Mouse (Mus musculus): Measurements from ENCODE around the gene Tecpr2. TPM values are rescaled to one million over a fixed set of nuclear protein-coding genes. Genes with fewer than 3 reads are reported as not detected.

Tecpr2 gene
- polyA plus RNA-seq, 1 experiment from 2014 or later = 2.3 TPM

- H3K36me3 ChIP-seq (ENCODE audit: control insufficient read depth, insufficient read depth, low read length) = no peaks in the 10 kb centered on the region
- peaks cover 10% of the 10 kb centered on the region for H3K9me3 ChIP-seq (ENCODE audit: control insufficient read depth, low read length)
- no peak overlapping the region for H3K9ac ChIP-seq (ENCODE audit: low read length)
- H3K4me3 ChIP-seq (ENCODE audit: control insufficient read depth in 1 of 2, insufficient read depth in 1 of 2, low read depth in 1 of 2, low read length in 2 of 2) = no peak overlapping the region
- no peaks in the 10 kb centered on the region for H3K27me3 ChIP-seq (ENCODE audit: control insufficient read depth, insufficient read depth, low read length)
- WGBS = 95% methylated on average over 11 of the region's 11 CpGs
- H3K4me1 ChIP-seq (ENCODE audit: control insufficient read depth in 2 of 2, insufficient read depth in 2 of 2, low read length in 2 of 2) = no peaks in the 10 kb centered on the region
- no peak overlapping the region for H3K4me2 ChIP-seq (ENCODE audit: low read length)
- H3K27ac ChIP-seq (replicated peaks in 1 of 2; ENCODE audit: control insufficient read depth in 1 of 2, insufficient read depth in 1 of 2, low read depth in 2 of 2, low read length in 2 of 2) = no peak overlapping the region
- ATAC-seq (ENCODE audit: insufficient number of reproducible peaks, insufficient read depth, low FRiP score, low read depth) = no peak
Observed at GRCm38 (mm10) chr12:110998092-110998491, 109.0 kb downstream of the Tecpr2 start.

GRCm38 (mm10) chr12:110999820-111000219 lies 110.8 kb downstream of the Tecpr2 start:
- H3K9ac ChIP-seq (ENCODE audit: low read length) = no peak overlapping the region
- no peak overlapping the region for H3K27ac ChIP-seq (replicated peaks in 1 of 2; ENCODE audit: control insufficient read depth in 1 of 2, insufficient read depth in 1 of 2, low read depth in 2 of 2, low read length in 2 of 2)
- no peak overlapping the region for H3K4me2 ChIP-seq (ENCODE audit: low read length)
- no peaks in the 10 kb centered on the region for H3K27me3 ChIP-seq (ENCODE audit: control insufficient read depth, insufficient read depth, low read length)
- no peaks in the 10 kb centered on the region for H3K36me3 ChIP-seq (ENCODE audit: control insufficient read depth, insufficient read depth, low read length)
- no peak for ATAC-seq (ENCODE audit: insufficient number of reproducible peaks, insufficient read depth, low FRiP score, low read depth)
- no peaks in the 10 kb centered on the region for H3K4me1 ChIP-seq (ENCODE audit: control insufficient read depth in 2 of 2, insufficient read depth in 2 of 2, low read length in 2 of 2)
- peaks cover 10% of the 10 kb centered on the region for H3K9me3 ChIP-seq (ENCODE audit: control insufficient read depth, low read length)
- H3K4me3 ChIP-seq (ENCODE audit: control insufficient read depth in 1 of 2, insufficient read depth in 1 of 2, low read depth in 1 of 2, low read length in 2 of 2) = no peak overlapping the region
- 33% methylated on average over 1 of the region's 2 CpGs for WGBS

- H3K9me3 ChIP-seq (ENCODE audit: control insufficient read depth, low read length) = peaks cover 10% of the 10 kb centered on the region
- no peaks in the 10 kb centered on the region for H3K27me3 ChIP-seq (ENCODE audit: control insufficient read depth, insufficient read depth, low read length)
- H3K27ac ChIP-seq (replicated peaks in 1 of 2; ENCODE audit: control insufficient read depth in 1 of 2, insufficient read depth in 1 of 2, low read depth in 2 of 2, low read length in 2 of 2) = no peak overlapping the region
- no peaks in the 10 kb centered on the region for H3K36me3 ChIP-seq (ENCODE audit: control insufficient read depth, insufficient read depth, low read length)
- H3K4me3 ChIP-seq (ENCODE audit: control insufficient read depth in 1 of 2, insufficient read depth in 1 of 2, low read depth in 1 of 2, low read length in 2 of 2) = no peak overlapping the region
- H3K4me2 ChIP-seq (ENCODE audit: low read length) = no peak overlapping the region
- peaks cover 2 to 5% of the 10 kb centered on the region in 2 experiments for H3K4me1 ChIP-seq (ENCODE audit: control insufficient read depth in 2 of 2, insufficient read depth in 2 of 2, low read length in 2 of 2)
- no peak overlapping the region for H3K9ac ChIP-seq (ENCODE audit: low read length)
- 90% methylated on average over 7 of the region's 7 CpGs for WGBS
- no peak for ATAC-seq (ENCODE audit: insufficient number of reproducible peaks, insufficient read depth, low FRiP score, low read depth)
Observed at GRCm38 (mm10) chr12:111000956-111001355, 111.9 kb downstream of the Tecpr2 start.

GRCm38 (mm10) chr12:111004142-111004541 lies 115.1 kb downstream of the Tecpr2 start:
- Histone ChIP-seq H3K9me3 (ENCODE audit: control insufficient read depth, low read length) (no peaks in the 10 kb centered on the region), H3K27me3 (ENCODE audit: control insufficient read depth, insufficient read depth, low read length) (no peaks in the 10 kb centered on the region), H3K4me2 (ENCODE audit: low read length) (no peak overlapping the region), H3K36me3 (ENCODE audit: control insufficient read depth, insufficient read depth, low read length) (no peaks in the 10 kb centered on the region), H3K27ac (replicated peaks in 1 of 2; ENCODE audit: control insufficient read depth in 1 of 2, insufficient read depth in 1 of 2, low read depth in 2 of 2, low read length in 2 of 2) (no peak overlapping the region), H3K9ac (ENCODE audit: low read length) (no peak overlapping the region), H3K4me3 (ENCODE audit: control insufficient read depth in 1 of 2, insufficient read depth in 1 of 2, low read depth in 1 of 2, low read length in 2 of 2) (no peak overlapping the region), H3K4me1 (ENCODE audit: control insufficient read depth in 2 of 2, insufficient read depth in 2 of 2, low read length in 2 of 2) (peaks cover 31 to 37% of the 10 kb centered on the region in 2 experiments)
- 74% methylated on average over 9 of the region's 9 CpGs for WGBS
- ATAC-seq (ENCODE audit: insufficient number of reproducible peaks, insufficient read depth, low FRiP score, low read depth) = no peak

DNA sequence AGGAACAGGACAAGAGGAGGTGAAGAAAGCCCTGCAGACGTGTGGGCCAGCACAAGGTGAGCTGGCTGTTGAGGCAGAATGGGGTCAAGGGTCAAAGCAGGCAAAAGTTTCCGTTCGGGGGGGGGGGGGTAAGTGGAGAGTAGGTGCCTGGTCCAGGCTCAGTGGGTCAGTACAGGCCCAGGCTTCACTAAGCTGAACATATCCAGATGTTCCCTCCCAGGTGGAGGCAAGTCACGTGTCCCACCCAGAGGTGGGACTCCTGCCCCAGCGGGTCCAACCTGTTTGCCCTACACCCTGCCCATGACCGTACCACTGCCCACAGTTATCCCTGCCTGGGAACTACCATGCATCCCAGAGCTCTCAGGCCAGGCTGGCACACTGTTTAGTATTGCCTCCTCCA lies 116.7 kb downstream of the Tecpr2 start:
- no peak overlapping the region for H3K4me3 ChIP-seq (ENCODE audit: control insufficient read depth in 1 of 2, insufficient read depth in 1 of 2, low read depth in 1 of 2, low read length in 2 of 2)
- H3K27ac ChIP-seq (replicated peaks in 1 of 2; ENCODE audit: control insufficient read depth in 1 of 2, insufficient read depth in 1 of 2, low read depth in 2 of 2, low read length in 2 of 2) = no peak overlapping the region
- 79% methylated on average over 6 of the region's 6 CpGs for WGBS
- H3K36me3 ChIP-seq (ENCODE audit: control insufficient read depth, insufficient read depth, low read length) = no peaks in the 10 kb centered on the region
- no peak overlapping the region for H3K4me2 ChIP-seq (ENCODE audit: low read length)
- H3K9me3 ChIP-seq (ENCODE audit: control insufficient read depth, low read length) = no peaks in the 10 kb centered on the region
- no peaks in the 10 kb centered on the region for H3K27me3 ChIP-seq (ENCODE audit: control insufficient read depth, insufficient read depth, low read length)
- no peak overlapping the region for H3K9ac ChIP-seq (ENCODE audit: low read length)
- no peak; the same call in 1 of the 2 replicates for ATAC-seq (ENCODE audit: insufficient number of reproducible peaks, insufficient read depth, low FRiP score, low read depth)
- H3K4me1 ChIP-seq (ENCODE audit: control insufficient read depth in 2 of 2, insufficient read depth in 2 of 2, low read length in 2 of 2) = peaks cover 41 to 49% of the 10 kb centered on the region in 2 experiments

GRCm38 (mm10) chr12:111006339-111006738 lies 117.3 kb downstream of the Tecpr2 start:
- no peaks in the 10 kb centered on the region for H3K36me3 ChIP-seq (ENCODE audit: control insufficient read depth, insufficient read depth, low read length)
- H3K4me2 ChIP-seq (ENCODE audit: low read length) = no peak overlapping the region
- no peak overlapping the region for H3K9ac ChIP-seq (ENCODE audit: low read length)
- 49% methylated on average over 5 of the region's 5 CpGs for WGBS
- no peaks in the 10 kb centered on the region for H3K27me3 ChIP-seq (ENCODE audit: control insufficient read depth, insufficient read depth, low read length)
- H3K4me1 ChIP-seq (ENCODE audit: control insufficient read depth in 2 of 2, insufficient read depth in 2 of 2, low read length in 2 of 2) = peaks cover 41 to 49% of the 10 kb centered on the region in 2 experiments
- H3K4me3 ChIP-seq (ENCODE audit: control insufficient read depth in 1 of 2, insufficient read depth in 1 of 2, low read depth in 1 of 2, low read length in 2 of 2) = no peak overlapping the region
- H3K27ac ChIP-seq (replicated peaks in 1 of 2; ENCODE audit: control insufficient read depth in 1 of 2, insufficient read depth in 1 of 2, low read depth in 2 of 2, low read length in 2 of 2) = 0 out of 4 replicates have a peak overlapping the region, but pooled peaks of 1 of the 2 experiments have one; percentile 38
- ATAC-seq (ENCODE audit: insufficient number of reproducible peaks, insufficient read depth, low FRiP score, low read depth) = no peak
- no peaks in the 10 kb centered on the region for H3K9me3 ChIP-seq (ENCODE audit: control insufficient read depth, low read length)

DNA sequence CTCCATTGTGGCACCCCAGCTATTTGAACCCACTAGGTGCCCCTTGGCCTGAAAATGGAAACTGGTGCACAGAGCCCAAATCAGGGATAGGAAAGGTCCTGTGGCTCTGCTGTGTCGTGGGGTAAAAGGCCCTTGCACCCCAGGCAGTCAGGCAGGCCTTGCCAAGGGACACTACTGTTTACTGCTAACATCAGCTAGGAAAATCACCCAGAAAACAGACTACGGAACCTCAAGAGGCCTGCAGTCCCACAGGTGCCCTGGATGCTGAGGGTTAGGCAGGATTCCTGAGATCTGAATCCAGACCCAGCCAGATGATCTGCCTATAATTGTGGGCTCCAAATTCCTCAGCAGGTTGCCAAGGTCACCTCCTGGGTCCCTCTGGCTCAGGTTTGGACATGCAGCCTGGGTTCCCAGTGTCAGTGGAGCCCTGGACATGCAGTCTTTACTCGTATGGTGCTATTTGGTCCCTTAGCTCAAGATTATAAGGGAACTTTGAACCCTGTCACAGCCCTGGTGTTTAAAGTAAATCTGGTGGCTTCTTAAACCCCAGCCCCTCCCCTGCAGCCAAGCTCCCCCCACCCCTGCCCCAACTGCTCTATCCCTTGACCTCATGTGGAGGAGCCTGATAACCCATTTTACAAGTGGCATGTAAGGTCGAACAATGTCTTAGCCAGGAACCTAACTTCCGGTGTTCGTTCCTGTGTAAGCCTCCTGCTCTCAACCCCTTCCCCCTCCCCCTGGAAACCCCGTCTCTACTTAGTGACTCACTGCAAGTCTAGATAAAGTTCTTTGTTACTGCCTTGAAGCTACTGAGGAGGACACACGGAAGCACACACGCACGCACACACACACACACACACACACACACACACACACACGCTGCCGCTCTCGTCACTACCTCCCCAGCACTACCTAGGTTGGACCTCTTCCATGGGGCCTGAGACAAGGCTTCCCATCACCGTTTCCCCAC lies 118.4 kb downstream of the Tecpr2 start:
- peak overlapping the region; percentile 30; the same call in 1 of the 2 replicates for H3K9ac ChIP-seq (ENCODE audit: low read length)
- H3K27ac ChIP-seq (replicated peaks in 1 of 2; ENCODE audit: control insufficient read depth in 1 of 2, insufficient read depth in 1 of 2, low read depth in 2 of 2, low read length in 2 of 2) = peak overlapping the region; percentile 55 to 70
- WGBS = 42% methylated on average over 14 of the region's 14 CpGs
- ATAC-seq (ENCODE audit: insufficient number of reproducible peaks, insufficient read depth, low FRiP score, low read depth) = peak; percentile 64
- peaks cover 41 to 54% of the 10 kb centered on the region in 2 experiments for H3K4me1 ChIP-seq (ENCODE audit: control insufficient read depth in 2 of 2, insufficient read depth in 2 of 2, low read length in 2 of 2)
- 0 out of 2 replicates have a peak, but pooled peaks cover 1% of the 10 kb centered on the region for H3K9me3 ChIP-seq (ENCODE audit: control insufficient read depth, low read length)
- H3K27me3 ChIP-seq (ENCODE audit: control insufficient read depth, insufficient read depth, low read length) = no peaks in the 10 kb centered on the region
- peak overlapping the region; percentile 9; the same call in 1 of the 2 replicates for H3K4me2 ChIP-seq (ENCODE audit: low read length)
- H3K36me3 ChIP-seq (ENCODE audit: control insufficient read depth, insufficient read depth, low read length) = no peaks in the 10 kb centered on the region
- H3K4me3 ChIP-seq (ENCODE audit: control insufficient read depth in 1 of 2, insufficient read depth in 1 of 2, low read depth in 1 of 2, low read length in 2 of 2) = no peak overlapping the region
